Mouse (Mus musculus): ENCODE measurements around the gene Chst15. TPM values are rescaled to one million over a fixed set of nuclear protein-coding genes. Genes with fewer than 3 reads are reported as not detected.

Gene Chst15
- polyA plus RNA-seq, 1 experiment from 2014 or later, result 18.5 TPM

DNA sequence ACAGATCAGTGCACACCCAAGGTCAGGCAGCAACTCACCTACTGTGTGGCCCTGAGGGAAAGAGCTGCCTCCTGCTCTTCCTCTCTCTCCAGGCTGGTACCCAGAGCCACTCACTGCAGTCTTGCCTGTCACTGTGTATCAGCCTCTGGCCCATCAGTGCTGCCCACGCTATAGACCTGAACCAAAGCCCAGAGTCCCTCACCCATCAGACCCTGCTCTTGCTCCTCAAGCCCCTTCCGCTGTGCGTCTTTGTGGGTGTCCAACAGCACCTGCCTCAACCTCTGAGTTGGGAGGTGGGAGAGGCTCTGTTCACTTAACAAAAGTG, 29.7 kb downstream of the Chst15 start:
- Histone ChIP-seq H3K4me2 (ENCODE audit: low read length) (no peak overlapping the region), H3K9me3 (ENCODE audit: control insufficient read depth, low read length) (no peaks in the 10 kb centered on the region), H3K4me1 (ENCODE audit: control insufficient read depth, insufficient read depth, low read depth, low read length) (peaks cover 42% of the 10 kb centered on the region), H3K27me3 (replicated peaks; ENCODE audit: control insufficient read depth, insufficient read depth, low read length) (no peaks in the 10 kb centered on the region), H3K4me3 (ENCODE audit: low read length) (no peak overlapping the region), H3K27ac (ENCODE audit: low read depth, low read length) (no peak overlapping the region), H3K36me3 (ENCODE audit: control insufficient read depth, insufficient read depth, low read length) (no peaks in the 10 kb centered on the region), H3K9ac (ENCODE audit: low read depth, low read length) (0 out of 2 replicates have a peak overlapping the region, but pooled peaks have one; percentile 27)
- peak; percentile 18; the same call in 1 of the 2 replicates for ATAC-seq
- 76% methylated on average over 3 of the region's 3 CpGs for WGBS

DNA sequence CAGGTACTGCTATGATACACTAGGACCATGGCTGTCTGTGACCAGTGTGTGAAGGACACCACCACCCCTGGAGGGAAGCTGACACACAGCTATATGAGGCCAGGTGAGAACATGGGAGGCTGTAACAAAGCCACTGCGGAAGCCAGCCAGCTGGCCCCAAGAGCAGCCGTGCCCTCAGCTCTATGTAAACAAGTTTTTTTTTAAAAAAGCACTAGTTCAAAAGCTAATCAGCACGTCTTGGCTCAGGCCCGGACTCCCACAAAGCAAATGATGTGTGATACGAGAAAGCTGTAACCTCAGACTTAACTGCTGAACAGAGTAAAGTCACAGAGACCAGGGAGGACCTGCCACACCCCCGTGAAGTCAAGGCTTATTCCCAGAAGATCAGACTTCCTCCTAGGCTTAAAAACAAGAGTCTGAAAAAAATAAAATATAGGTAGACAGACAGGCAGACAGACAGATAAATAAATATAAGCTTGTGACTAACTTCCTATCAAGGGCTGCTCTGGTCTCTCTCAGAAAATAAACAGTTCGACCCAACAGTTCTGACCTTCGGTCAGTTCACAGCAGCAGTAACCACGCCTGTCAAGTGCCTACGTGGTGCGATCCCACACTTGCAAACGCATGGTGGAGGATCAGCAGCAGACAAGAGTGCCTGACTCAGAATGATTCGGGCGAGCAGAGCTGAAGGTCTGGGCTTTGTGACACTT, 30.2 kb downstream of the Chst15 start:
- Histone ChIP-seq H3K36me3 (ENCODE audit: control insufficient read depth, insufficient read depth, low read length) (no peaks in the 10 kb centered on the region), H3K27me3 (replicated peaks; ENCODE audit: control insufficient read depth, insufficient read depth, low read length) (no peaks in the 10 kb centered on the region), H3K4me1 (ENCODE audit: control insufficient read depth, insufficient read depth, low read depth, low read length) (peaks cover 45% of the 10 kb centered on the region), H3K4me2 (ENCODE audit: low read length) (no peak overlapping the region), H3K9ac (ENCODE audit: low read depth, low read length) (0 out of 2 replicates have a peak overlapping the region, but pooled peaks have one; percentile 27), H3K27ac (ENCODE audit: low read depth, low read length) (0 out of 2 replicates have a peak overlapping the region, but pooled peaks have one; percentile 32), H3K9me3 (ENCODE audit: control insufficient read depth, low read length) (no peaks in the 10 kb centered on the region), H3K4me3 (ENCODE audit: low read length) (no peak overlapping the region)
- ATAC-seq, result peak; percentile 46; the same call in 1 of the 2 replicates
- WGBS, result 38% methylated on average over 14 of the region's 14 CpGs

DNA sequence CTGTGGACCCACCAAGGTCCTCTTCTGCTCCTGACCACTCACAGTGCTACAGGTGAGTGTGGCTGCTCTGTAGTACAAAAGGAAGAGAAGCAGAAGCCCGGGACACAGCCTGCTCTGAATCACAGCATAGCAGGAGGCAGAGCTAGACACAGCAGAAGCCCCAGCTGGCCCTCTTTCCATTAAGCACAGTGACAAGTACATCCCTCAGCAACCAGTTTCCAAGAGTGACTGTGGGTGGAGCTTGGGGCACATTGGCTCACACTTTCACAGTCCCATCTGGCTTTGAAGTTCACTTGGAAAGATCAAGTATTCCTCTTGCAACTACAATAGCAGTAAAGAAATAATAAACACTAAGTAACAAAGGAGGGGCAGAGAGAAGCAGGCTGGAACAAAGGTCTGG, 32.2 kb downstream of the Chst15 start:
- peak overlapping the region; percentile 68; the same call in 1 of the 2 replicates for H3K27ac ChIP-seq (ENCODE audit: low read depth, low read length)
- no peak overlapping the region for H3K4me2 ChIP-seq (ENCODE audit: low read length)
- no peak overlapping the region for H3K4me3 ChIP-seq (ENCODE audit: low read length)
- H3K27me3 ChIP-seq (replicated peaks; ENCODE audit: control insufficient read depth, insufficient read depth, low read length), result no peaks in the 10 kb centered on the region
- WGBS, result 7% methylated on average over 1 of the region's 1 CpGs
- no peak for ATAC-seq
- H3K9ac ChIP-seq (ENCODE audit: low read depth, low read length), result no peak overlapping the region; the same call in 1 of the 2 replicates
- no peaks in the 10 kb centered on the region for H3K9me3 ChIP-seq (ENCODE audit: control insufficient read depth, low read length)
- H3K36me3 ChIP-seq (ENCODE audit: control insufficient read depth, insufficient read depth, low read length), result no peaks in the 10 kb centered on the region
- peaks cover 45% of the 10 kb centered on the region for H3K4me1 ChIP-seq (ENCODE audit: control insufficient read depth, insufficient read depth, low read depth, low read length)

DNA sequence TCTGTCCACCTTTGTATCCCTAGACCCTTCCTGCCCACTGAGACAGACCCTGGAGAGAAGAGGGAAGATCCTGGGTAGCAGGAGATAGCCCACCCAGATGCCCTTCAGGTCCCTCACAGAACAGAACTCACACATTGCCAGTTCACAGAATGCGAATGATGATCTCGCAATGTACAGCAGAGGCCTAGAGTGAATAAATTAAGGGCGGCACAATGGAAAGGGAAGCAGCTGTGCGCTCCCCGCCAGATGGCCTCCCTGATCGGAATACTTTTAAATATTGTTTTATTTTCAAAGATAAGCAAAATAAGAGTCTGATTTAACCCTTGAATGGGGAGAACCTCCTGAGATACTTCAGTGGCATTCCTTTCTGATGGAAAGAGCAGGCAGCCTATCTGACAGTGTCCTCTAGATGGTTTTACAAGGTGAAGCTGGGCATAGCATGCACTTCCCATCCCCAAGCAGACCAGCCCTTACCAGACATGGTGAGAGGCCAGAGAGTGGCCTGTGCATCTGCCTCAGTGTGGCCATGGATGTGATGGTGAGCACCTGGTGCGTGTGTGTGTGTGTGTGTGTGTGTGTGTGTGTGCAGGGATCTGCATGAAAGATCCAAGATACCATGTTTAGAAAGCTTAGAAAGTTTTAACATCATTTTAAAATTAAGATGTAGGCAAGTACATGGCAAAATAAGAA, 32.8 kb downstream of the Chst15 start:
- ATAC-seq, result no peak
- Histone ChIP-seq H3K9me3 (ENCODE audit: control insufficient read depth, low read length) (no peaks in the 10 kb centered on the region), H3K27me3 (replicated peaks; ENCODE audit: control insufficient read depth, insufficient read depth, low read length) (no peaks in the 10 kb centered on the region), H3K4me1 (ENCODE audit: control insufficient read depth, insufficient read depth, low read depth, low read length) (peaks cover 45% of the 10 kb centered on the region), H3K9ac (ENCODE audit: low read depth, low read length) (no peak overlapping the region), H3K27ac (ENCODE audit: low read depth, low read length) (peak overlapping the region; percentile 68; the same call in 1 of the 2 replicates), H3K4me3 (ENCODE audit: low read length) (no peak overlapping the region), H3K4me2 (ENCODE audit: low read length) (no peak overlapping the region), H3K36me3 (ENCODE audit: control insufficient read depth, insufficient read depth, low read length) (no peaks in the 10 kb centered on the region)
- WGBS, result 37% methylated on average over 7 of the region's 7 CpGs

DNA sequence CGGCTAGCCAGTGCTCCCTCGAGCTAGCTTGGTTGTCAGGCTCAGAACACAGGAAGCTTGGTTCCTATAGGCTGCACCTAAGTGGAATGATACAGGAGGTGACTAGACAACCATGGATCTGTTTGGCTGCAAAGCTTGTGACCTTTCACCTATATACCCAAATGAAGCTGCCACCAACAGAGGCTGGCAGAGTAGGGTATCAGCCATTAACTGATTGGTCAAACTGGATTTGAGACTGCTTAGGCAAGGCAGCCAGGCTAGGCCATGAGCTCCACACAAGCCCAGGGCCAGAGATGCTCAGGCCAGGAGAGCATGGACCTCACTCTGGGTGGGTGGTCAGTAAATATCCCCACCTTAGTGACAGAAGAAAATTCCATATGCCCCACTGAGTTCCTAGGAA, 34.5 kb downstream of the Chst15 start:
- Histone ChIP-seq H3K27me3 (replicated peaks; ENCODE audit: control insufficient read depth, insufficient read depth, low read length) (no peaks in the 10 kb centered on the region), H3K4me2 (ENCODE audit: low read length) (no peak overlapping the region), H3K9me3 (ENCODE audit: control insufficient read depth, low read length) (no peaks in the 10 kb centered on the region), H3K4me1 (ENCODE audit: control insufficient read depth, insufficient read depth, low read depth, low read length) (peaks cover 38% of the 10 kb centered on the region), H3K9ac (ENCODE audit: low read depth, low read length) (no peak overlapping the region), H3K27ac (ENCODE audit: low read depth, low read length) (0 out of 2 replicates have a peak overlapping the region, but pooled peaks have one; percentile 23), H3K4me3 (ENCODE audit: low read length) (no peak overlapping the region), H3K36me3 (ENCODE audit: control insufficient read depth, insufficient read depth, low read length) (no peaks in the 10 kb centered on the region)
- WGBS, result 97% methylated on average over 2 of the region's 2 CpGs
- ATAC-seq, result no peak

GRCm38 (mm10) chr7:132282161-132282560, 34.9 kb downstream of the Chst15 start:
- no peak overlapping the region for H3K4me3 ChIP-seq (ENCODE audit: low read length)
- no peaks in the 10 kb centered on the region for H3K9me3 ChIP-seq (ENCODE audit: control insufficient read depth, low read length)
- peaks cover 34% of the 10 kb centered on the region for H3K4me1 ChIP-seq (ENCODE audit: control insufficient read depth, insufficient read depth, low read depth, low read length)
- H3K9ac ChIP-seq (ENCODE audit: low read depth, low read length), result no peak overlapping the region
- WGBS, result 76% methylated on average over 3 of the region's 3 CpGs
- H3K27me3 ChIP-seq (replicated peaks; ENCODE audit: control insufficient read depth, insufficient read depth, low read length), result no peaks in the 10 kb centered on the region
- no peak overlapping the region for H3K4me2 ChIP-seq (ENCODE audit: low read length)
- H3K36me3 ChIP-seq (ENCODE audit: control insufficient read depth, insufficient read depth, low read length), result no peaks in the 10 kb centered on the region
- H3K27ac ChIP-seq (ENCODE audit: low read depth, low read length), result 0 out of 2 replicates have a peak overlapping the region, but pooled peaks have one; percentile 23
- no peak for ATAC-seq

DNA sequence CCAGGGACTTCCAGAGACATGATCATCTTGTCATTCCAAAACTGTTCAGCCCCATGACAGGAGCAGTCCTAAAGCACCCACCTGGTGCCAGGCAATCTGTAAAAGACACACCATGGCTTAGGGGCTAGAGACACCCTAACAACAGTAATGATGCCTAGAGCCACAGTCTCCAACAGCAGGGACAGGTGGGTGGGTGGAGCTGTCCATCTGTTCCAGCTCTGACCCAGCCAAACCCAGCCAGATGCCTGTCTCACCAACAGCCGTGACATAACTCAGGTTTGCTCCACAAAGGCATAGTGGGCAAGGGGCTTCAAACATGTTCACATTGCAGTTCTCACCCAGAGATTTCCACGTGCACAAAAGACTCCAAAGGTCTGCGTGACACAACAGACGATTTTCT, 35.3 kb downstream of the Chst15 start:
- H3K4me2 ChIP-seq (ENCODE audit: low read length), result no peak overlapping the region
- WGBS, result 32% methylated on average over 4 of the region's 4 CpGs
- H3K9ac ChIP-seq (ENCODE audit: low read depth, low read length), result no peak overlapping the region
- peaks cover 30% of the 10 kb centered on the region for H3K4me1 ChIP-seq (ENCODE audit: control insufficient read depth, insufficient read depth, low read depth, low read length)
- no peak overlapping the region for H3K4me3 ChIP-seq (ENCODE audit: low read length)
- H3K9me3 ChIP-seq (ENCODE audit: control insufficient read depth, low read length), result no peaks in the 10 kb centered on the region
- H3K27me3 ChIP-seq (replicated peaks; ENCODE audit: control insufficient read depth, insufficient read depth, low read length), result no peaks in the 10 kb centered on the region
- H3K27ac ChIP-seq (ENCODE audit: low read depth, low read length), result no peak overlapping the region; the same call in 1 of the 2 replicates
- ATAC-seq, result peak; percentile 76
- no peaks in the 10 kb centered on the region for H3K36me3 ChIP-seq (ENCODE audit: control insufficient read depth, insufficient read depth, low read length)

- 90% methylated on average over 3 of the region's 3 CpGs for WGBS
- no peak for ATAC-seq
- Histone ChIP-seq H3K9me3 (ENCODE audit: control insufficient read depth, low read length) (no peaks in the 10 kb centered on the region), H3K36me3 (ENCODE audit: control insufficient read depth, insufficient read depth, low read length) (no peaks in the 10 kb centered on the region), H3K9ac (ENCODE audit: low read depth, low read length) (no peak overlapping the region), H3K4me1 (ENCODE audit: control insufficient read depth, insufficient read depth, low read depth, low read length) (peaks cover 9% of the 10 kb centered on the region), H3K4me2 (ENCODE audit: low read length) (no peak overlapping the region), H3K4me3 (ENCODE audit: low read length) (no peak overlapping the region), H3K27me3 (replicated peaks; ENCODE audit: control insufficient read depth, insufficient read depth, low read length) (no peaks in the 10 kb centered on the region), H3K27ac (ENCODE audit: low read depth, low read length) (no peak overlapping the region)
These were observed 38.4 kb downstream of the Chst15 start for GRCm38 (mm10) chr7:132278658-132279057.

GRCm38 (mm10) chr7:132276287-132276686, 40.7 kb downstream of the Chst15 start:
- no peaks in the 10 kb centered on the region for H3K4me1 ChIP-seq (ENCODE audit: control insufficient read depth, insufficient read depth, low read depth, low read length)
- H3K4me2 ChIP-seq (ENCODE audit: low read length), result no peak overlapping the region
- H3K9me3 ChIP-seq (ENCODE audit: control insufficient read depth, low read length), result no peaks in the 10 kb centered on the region
- H3K27ac ChIP-seq (ENCODE audit: low read depth, low read length), result no peak overlapping the region
- H3K27me3 ChIP-seq (replicated peaks; ENCODE audit: control insufficient read depth, insufficient read depth, low read length), result no peaks in the 10 kb centered on the region
- WGBS, result 66% methylated on average over 5 of the region's 5 CpGs
- no peak for ATAC-seq
- no peak overlapping the region for H3K9ac ChIP-seq (ENCODE audit: low read depth, low read length)
- no peak overlapping the region for H3K4me3 ChIP-seq (ENCODE audit: low read length)
- no peaks in the 10 kb centered on the region for H3K36me3 ChIP-seq (ENCODE audit: control insufficient read depth, insufficient read depth, low read length)
